Mouse (Mus musculus): Measurements from ENCODE around the gene Riok1. TPM values are rescaled to one million over a fixed set of nuclear protein-coding genes. Genes with fewer than 3 reads are reported as not detected.

Gene Riok1
- polyA plus RNA-seq, 1 experiment from 2014 or later: 15.7 TPM

DNA sequence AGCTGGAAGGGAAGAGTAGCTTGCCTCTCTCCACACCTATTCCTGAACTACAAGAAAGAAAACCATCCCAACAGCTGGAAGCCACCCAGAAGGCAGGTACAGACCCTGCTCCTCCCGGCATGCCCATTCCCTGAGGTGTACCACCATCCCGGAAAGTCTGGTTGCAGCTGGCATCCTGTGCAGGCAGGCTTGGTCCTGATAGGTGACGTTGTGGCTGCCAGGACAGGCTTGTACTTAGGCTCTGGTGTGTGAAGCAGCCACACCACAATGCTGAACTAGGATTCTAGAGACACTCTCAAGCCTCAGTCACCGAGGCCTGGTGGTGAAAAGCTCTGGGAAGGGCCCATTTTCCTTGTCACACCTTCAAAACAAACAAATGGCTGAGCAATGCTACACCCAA is 59.4 kb downstream of the Riok1 start:
- Histone ChIP-seq H3K27me3 (replicated peaks; ENCODE audit: control insufficient read depth, insufficient read depth, low read length) (no peaks in the 10 kb centered on the region), H3K36me3 (ENCODE audit: control insufficient read depth, insufficient read depth) (no peaks in the 10 kb centered on the region), H3K9ac (ENCODE audit: low read depth, low read length) (no peak overlapping the region), H3K4me3 (ENCODE audit: low read depth, low read length) (no peak overlapping the region), H3K9me3 (ENCODE audit: control insufficient read depth) (no peaks in the 10 kb centered on the region), H3K4me2 (replicated peaks; ENCODE audit: low read depth) (no peak overlapping the region), H3K27ac (ENCODE audit: low read depth, low read length) (no peak overlapping the region), H3K4me1 (replicated peaks; ENCODE audit: control insufficient read depth, insufficient read depth, low read length) (no peaks in the 10 kb centered on the region; the same call in 1 of the 2 replicates)
- TF ChIP-seq CTCF (IDR thresholded peaks at IDR 0.05; ENCODE audit: low read depth): no peak
- WGBS: 44% methylated on average over 4 of the region's 4 CpGs
- no peak for ATAC-seq

DNA sequence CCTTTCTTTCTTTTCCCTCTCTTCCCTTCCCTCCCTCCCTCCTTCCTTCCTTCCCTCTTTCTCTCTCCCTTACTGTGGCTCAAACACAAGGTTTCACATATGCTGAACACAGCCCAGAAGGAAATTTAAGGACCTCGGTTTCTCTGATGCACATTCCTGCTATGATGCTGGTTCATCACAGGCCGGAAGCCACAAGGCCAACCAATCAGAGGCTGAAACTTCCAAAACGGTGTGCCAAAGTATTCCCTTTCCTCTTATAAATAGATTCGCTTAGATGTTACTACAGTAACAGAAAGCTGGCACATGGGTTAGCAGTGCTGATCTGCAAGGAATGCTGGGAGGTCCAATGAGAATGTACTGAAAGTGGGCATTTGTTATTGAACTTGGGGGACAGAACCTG is 66.6 kb downstream of the Riok1 start:
- H3K27me3 ChIP-seq (replicated peaks; ENCODE audit: control insufficient read depth, insufficient read depth, low read length): no peaks in the 10 kb centered on the region
- H3K9me3 ChIP-seq (ENCODE audit: control insufficient read depth): no peaks in the 10 kb centered on the region
- H3K36me3 ChIP-seq (ENCODE audit: control insufficient read depth, insufficient read depth): no peaks in the 10 kb centered on the region
- H3K27ac ChIP-seq (ENCODE audit: low read depth, low read length): no peak overlapping the region
- no peaks in the 10 kb centered on the region for H3K4me1 ChIP-seq (replicated peaks; ENCODE audit: control insufficient read depth, insufficient read depth, low read length)
- H3K4me2 ChIP-seq (replicated peaks; ENCODE audit: low read depth): no peak overlapping the region
- ATAC-seq: no peak
- no peak overlapping the region for H3K4me3 ChIP-seq (ENCODE audit: low read depth, low read length)
- no peak for TF ChIP-seq CTCF (IDR thresholded peaks at IDR 0.05; ENCODE audit: low read depth)
- WGBS: 70% methylated on average over 4 of the region's 4 CpGs
- H3K9ac ChIP-seq (ENCODE audit: low read depth, low read length): no peak overlapping the region

DNA sequence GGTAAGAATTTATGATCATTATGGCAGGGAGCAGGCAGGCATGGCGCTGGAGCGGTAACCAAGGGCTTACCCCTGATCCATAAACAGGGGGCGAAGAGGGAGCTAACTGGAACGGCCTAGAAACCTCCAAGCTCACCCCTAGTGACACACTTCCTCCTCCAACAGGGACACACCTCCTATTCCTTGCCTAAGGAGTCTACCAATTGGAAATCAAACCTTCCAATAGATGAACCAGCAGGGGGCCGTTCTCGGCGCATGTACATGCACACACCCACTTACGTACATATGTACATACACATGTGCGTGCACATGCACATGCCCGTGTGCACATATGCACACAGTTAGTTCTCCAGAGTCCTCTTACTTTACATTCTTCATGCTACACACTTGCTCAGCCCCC is 67.7 kb downstream of the Riok1 start:
- no peak for ATAC-seq
- 0 out of 2 replicates have a peak, but pooled peaks have one; percentile 17 for TF ChIP-seq CTCF (IDR thresholded peaks at IDR 0.05; ENCODE audit: low read depth)

GRCm38 (mm10) chr13:38109081-38109480 is 72.3 kb downstream of the Riok1 start:
- H3K27me3 ChIP-seq (replicated peaks; ENCODE audit: control insufficient read depth, insufficient read depth, low read length): no peaks in the 10 kb centered on the region
- no peak overlapping the region for H3K27ac ChIP-seq (ENCODE audit: low read depth, low read length)
- H3K4me1 ChIP-seq (replicated peaks; ENCODE audit: control insufficient read depth, insufficient read depth, low read length): no peaks in the 10 kb centered on the region
- 86% methylated on average over 9 of the region's 9 CpGs for WGBS
- H3K9ac ChIP-seq (ENCODE audit: low read depth, low read length): no peak overlapping the region
- H3K9me3 ChIP-seq (ENCODE audit: control insufficient read depth): no peaks in the 10 kb centered on the region
- no peaks in the 10 kb centered on the region for H3K36me3 ChIP-seq (ENCODE audit: control insufficient read depth, insufficient read depth)
- no peak for ATAC-seq
- no peak overlapping the region for H3K4me2 ChIP-seq (replicated peaks; ENCODE audit: low read depth)
- TF ChIP-seq CTCF (IDR thresholded peaks at IDR 0.05; ENCODE audit: low read depth): no peak
- no peak overlapping the region for H3K4me3 ChIP-seq (ENCODE audit: low read depth, low read length)

More for the DNA sequence above, 67.7 kb downstream of the Riok1 start:
- no peak overlapping the region for H3K27ac ChIP-seq (ENCODE audit: low read depth, low read length)
- H3K36me3 ChIP-seq (ENCODE audit: control insufficient read depth, insufficient read depth): no peaks in the 10 kb centered on the region
- no peak overlapping the region for H3K9ac ChIP-seq (ENCODE audit: low read depth, low read length)
- H3K4me3 ChIP-seq (ENCODE audit: low read depth, low read length): no peak overlapping the region
- H3K27me3 ChIP-seq (replicated peaks; ENCODE audit: control insufficient read depth, insufficient read depth, low read length): no peaks in the 10 kb centered on the region
- H3K4me1 ChIP-seq (replicated peaks; ENCODE audit: control insufficient read depth, insufficient read depth, low read length): no peaks in the 10 kb centered on the region
- WGBS: 84% methylated on average over 10 of the region's 10 CpGs
- H3K9me3 ChIP-seq (ENCODE audit: control insufficient read depth): no peaks in the 10 kb centered on the region
- no peak overlapping the region for H3K4me2 ChIP-seq (replicated peaks; ENCODE audit: low read depth)

Small RNAs within 50 kb of the gene (microRNA-seq; reads per million reads assigned to microRNA genes)
- not detected for gene Gm27387

Other genes starting within 250 kb of the Riok1 start
- gene Ssr1, start 42.8 kb upstream of the Riok1 start, polyA plus RNA-seq (2015; fragmentation: Nextera tagmentation; extraction: Ambion mirVana): 76.2 and 77.9 TPM in 2 replicates
- gene Cage1, start 74 bp downstream of the Riok1 start, polyA plus RNA-seq (2015; fragmentation: Nextera tagmentation; extraction: Ambion mirVana): 0.63 and 0.71 TPM in 2 replicates
- 14.8 and 15.7 TPM in 2 replicates for gene Dsp, start 114.3 kb downstream of the Riok1 start, polyA plus RNA-seq (2015; fragmentation: Nextera tagmentation; extraction: Ambion mirVana)
- gene Snrnp48, start 167.9 kb downstream of the Riok1 start, polyA plus RNA-seq (2015; fragmentation: Nextera tagmentation; extraction: Ambion mirVana): 19.5 and 23.8 TPM in 2 replicates